In genomic region chr6:30616491-30616941, GRCm38 (mm10) we compare ENCODE assay signal across 9 mouse cellular contexts. TPM values are rescaled to one million over a fixed set of nuclear protein-coding genes. Genes with fewer than 3 reads are reported as not detected.
A peak's percentile ranks its signal among the peaks of the same experiment; 100 is the strongest.
DNase-seq lines count a peak whose midpoint lies in the region; ATAC-seq and TF ChIP-seq lines count a peak whose summit lies in the region.
"Had no signal": no experiment of that assay in that cellular context is flagged by ENCODE, and none has a peak within 500 bp of the region (broad histone marks: within the 10 kb centered on the region; RNA-seq: fewer than 3 reads in every experiment).

No protein-coding gene starts in this region.

- H3K27me3 ChIP-seq in lung, postnatal 0 days (replicated peaks; ENCODE audit: insufficient read depth, low read length), result no peaks in the 10 kb centered on the region
- H3K27me3 ChIP-seq in forebrain, embryonic 14.5 days (replicated peaks; ENCODE audit: control insufficient read depth, insufficient read depth, low read length), result no peaks in the 10 kb centered on the region
- peaks cover 60% of the 10 kb centered on the region for H3K27me3 ChIP-seq in liver, embryonic 13.5 days
- no peaks in the 10 kb centered on the region for H3K27me3 ChIP-seq in kidney, adult 2 months (replicated peaks; ENCODE audit: control insufficient read depth, insufficient read depth, low read length)
- H3K27me3 ChIP-seq: Patski had no signal

- H3K4me1 ChIP-seq in lung, postnatal 0 days (ENCODE audit: insufficient read depth, low read depth, low read length), result no peaks in the 10 kb centered on the region
- peaks cover 39% of the 10 kb centered on the region for H3K4me1 ChIP-seq in forebrain, embryonic 14.5 days (ENCODE audit: control insufficient read depth, insufficient read depth, low read length)
- H3K4me1 ChIP-seq in liver, embryonic 13.5 days (replicated peaks), result peaks cover 15% of the 10 kb centered on the region
- H3K4me1 ChIP-seq in kidney, adult 2 months (ENCODE audit: control insufficient read depth, insufficient read depth, low read length), result no peaks in the 10 kb centered on the region

- no peaks in the 10 kb centered on the region for H3K9me3 ChIP-seq in lung, postnatal 0 days (ENCODE audit: low read length)
- H3K9me3 ChIP-seq in forebrain, embryonic 14.5 days (replicated peaks; ENCODE audit: control insufficient read depth, low read length), result no peaks in the 10 kb centered on the region
- no peaks in the 10 kb centered on the region for H3K9me3 ChIP-seq in liver, embryonic 13.5 days (replicated peaks)

- H3K4me2 ChIP-seq in lung, postnatal 0 days (replicated peaks; ENCODE audit: low read depth, low read length), result 0 out of 2 replicates have a peak overlapping the region, but pooled peaks have one; percentile 1
- H3K4me2 ChIP-seq in forebrain, embryonic 14.5 days (ENCODE audit: low read length), result peak overlapping the region; percentile 56
- H3K4me2 ChIP-seq in liver, embryonic 13.5 days, result no peak overlapping the region

- no peak overlapping the region for H3K4me3 ChIP-seq in lung, postnatal 0 days (ENCODE audit: low read depth, low read length)
- no peak overlapping the region for H3K4me3 ChIP-seq in forebrain, embryonic 14.5 days (ENCODE audit: low read depth, low read length)
- no peak overlapping the region for H3K4me3 ChIP-seq in liver, embryonic 13.5 days (replicated peaks)
- H3K4me3 ChIP-seq in kidney, adult 2 months (ENCODE audit: insufficient read depth, low read depth, low read length), result no peak overlapping the region

- peak; percentile 12 for DNase-seq in lung, postnatal 0 days (ENCODE audit: low spot score)
- no peak for DNase-seq in lung, postnatal 10 days
- DNase-seq in forebrain, embryonic 14.5 days (ENCODE audit: low spot score), result peak; percentile 54
- DNase-seq in liver, embryonic 13.5 days, result no peak
- DNase-seq in yolk sac, embryonic 10.5 days (ENCODE audit: low spot score), result peak; percentile 64
- DNase-seq in kidney, adult 2 months, result no peak
- DNase-seq: kidney, adult 18-20 months had no signal

- 25% methylated on average over 8 of the region's 8 CpGs for WGBS in lung, postnatal 0 days
- WGBS in forebrain, embryonic 14.5 days, result 1% methylated on average over 8 of the region's 8 CpGs
- 4% methylated on average over 8 of the region's 8 CpGs for WGBS in liver, embryonic 13.5 days (ENCODE audit: insufficient replicate concordance)
- WGBS in kidney, adult 2 months, result 39% methylated on average over 8 of the region's 8 CpGs

- H3K27ac ChIP-seq in lung, postnatal 0 days (ENCODE audit: low read length), result no peak overlapping the region
- H3K27ac ChIP-seq in forebrain, embryonic 14.5 days (ENCODE audit: low read depth, low read length), result peak overlapping the region; percentile 86
- H3K27ac ChIP-seq in liver, embryonic 13.5 days, result peak overlapping the region; percentile 13; the same call in 1 of the 2 replicates
- no peak overlapping the region for H3K27ac ChIP-seq in kidney, adult 2 months (ENCODE audit: insufficient read depth, low read depth, low read length)

- no peak for TF ChIP-seq EP300 in lung, postnatal 0 days (IDR thresholded peaks at IDR 0.05)

- ATAC-seq in lung, postnatal 0 days, result 0 out of 2 replicates have a peak, but pooled peaks have one; percentile 30
- 0 out of 2 replicates have a peak, but pooled peaks have one; percentile 23 for ATAC-seq in forebrain, embryonic 14.5 days
- no peak for ATAC-seq in liver, embryonic 13.5 days (ENCODE audit: low read depth)
- no peak for ATAC-seq in inflammation-experienced regulatory T-cells, adult 6 months
- ATAC-seq: Patski had no signal

- H3K36me3 ChIP-seq in lung, postnatal 0 days (ENCODE audit: insufficient read depth, low read length), result no peaks in the 10 kb centered on the region
- no peaks in the 10 kb centered on the region for H3K36me3 ChIP-seq in forebrain, embryonic 14.5 days (ENCODE audit: control insufficient read depth, insufficient read depth, low read length)
- H3K36me3 ChIP-seq in liver, embryonic 13.5 days, result no peaks in the 10 kb centered on the region
- no peaks in the 10 kb centered on the region for H3K36me3 ChIP-seq in kidney, adult 2 months (ENCODE audit: control insufficient read depth, insufficient read depth, low read length)

- TF ChIP-seq CTCF in lung, postnatal 0 days (IDR thresholded peaks at IDR 0.05), result no peak
- no peak for TF ChIP-seq CTCF in kidney, adult 2 months (conservative IDR thresholded peaks at IDR 0.05; ENCODE audit: insufficient read depth, insufficient read length, low read depth, low read length)

- no peak for TF ChIP-seq POLR2A in kidney, adult 2 months (IDR thresholded peaks at IDR 0.05; ENCODE audit: low read depth, low read length)

- no peak overlapping the region for H3K9ac ChIP-seq in lung, postnatal 0 days (replicated peaks; ENCODE audit: low read depth)
- no peak overlapping the region for H3K9ac ChIP-seq in forebrain, embryonic 14.5 days (ENCODE audit: low read length)
- no peak overlapping the region for H3K9ac ChIP-seq in liver, embryonic 13.5 days

RNA-seq across cellular contexts. Expression of gene Cpa5, which starts 5.7 kb away (rescaled TPM):
- not detected in 2 replicates for polyA plus RNA-seq in lung, postnatal 0 days (2015; fragmentation: Nextera tagmentation; extraction: Ambion mirVana)
- 0.10 TPM in 2 replicates for polyA plus RNA-seq in forebrain, embryonic 14.5 days (2014; fragmentation: Nextera tagmentation; extraction: Ambion mirVana)
- polyA plus RNA-seq in liver, embryonic 13.5 days (2015; fragmentation: Nextera tagmentation; extraction: Ambion mirVana), result not detected in 2 replicates
- not detected for polyA plus RNA-seq in inflammation-experienced regulatory T-cells, adult 6 months (2017; shearing (Covaris generic))
- not detected in 2 replicates for polyA plus RNA-seq in kidney, adult 2 months (2012; rRNA removed)

RNA-seq across cellular contexts. Expression of gene Cpa1, which starts 22.5 kb away (rescaled TPM):
- 8.8 and 11.2 TPM in 2 replicates for polyA plus RNA-seq in lung, postnatal 0 days (2015; fragmentation: Nextera tagmentation; extraction: Ambion mirVana)
- polyA plus RNA-seq in forebrain, embryonic 14.5 days (2014; fragmentation: Nextera tagmentation; extraction: Ambion mirVana), result 0.58 and 1.5 TPM in 2 replicates
- polyA plus RNA-seq in liver, embryonic 13.5 days (2015; fragmentation: Nextera tagmentation; extraction: Ambion mirVana), result 0.52 and 1.4 TPM in 2 replicates
- polyA plus RNA-seq in inflammation-experienced regulatory T-cells, adult 6 months (2017; shearing (Covaris generic)), result not detected
- 0.11 TPM in 1 of 2 replicates, not detected in the other for polyA plus RNA-seq in kidney, adult 2 months (2012; rRNA removed)
- polyA plus RNA-seq: Patski had no signal

RNA-seq across cellular contexts. Expression of gene Cpa4, which starts 48.3 kb away (rescaled TPM):
- 0.05 and 0.07 TPM in 2 replicates for polyA plus RNA-seq in lung, postnatal 0 days (2015; fragmentation: Nextera tagmentation; extraction: Ambion mirVana)
- 2.3 and 2.8 TPM in 2 replicates for polyA plus RNA-seq in forebrain, embryonic 14.5 days (2014; fragmentation: Nextera tagmentation; extraction: Ambion mirVana)
- 0.13 and 0.16 TPM in 2 replicates for polyA plus RNA-seq in liver, embryonic 13.5 days (2015; fragmentation: Nextera tagmentation; extraction: Ambion mirVana)
- not detected for polyA plus RNA-seq in inflammation-experienced regulatory T-cells, adult 6 months (2017; shearing (Covaris generic))
- not detected in 2 replicates for polyA plus RNA-seq in kidney, adult 2 months (2012; rRNA removed)
- polyA plus RNA-seq: Patski had no signal

Comparison
In these comparisons a context has a peak if more than half of its experiments do, and no peak if none do; other contexts are left out.
1. DNase-seq: peak in lung, postnatal 0 days (single experiment), forebrain, embryonic 14.5 days (single experiment) and yolk sac, embryonic 10.5 days (single experiment); none in lung, postnatal 10 days (single experiment), liver, embryonic 13.5 days (single experiment) and kidney, adult 2 months (single experiment).
2. ATAC-seq: peak in lung, postnatal 0 days (single experiment) and forebrain, embryonic 14.5 days (single experiment); none in liver, embryonic 13.5 days (single experiment) and inflammation-experienced regulatory T-cells, adult 6 months (single experiment).
3. H3K27ac ChIP-seq: peak in forebrain, embryonic 14.5 days (single experiment) and liver, embryonic 13.5 days (single experiment); none in lung, postnatal 0 days (single experiment) and kidney, adult 2 months (single experiment).